Mouse (Mus musculus): Measurements from ENCODE around the gene Siah1a.

GRCm38 (mm10) chr8:86726959-86727358 is 18.8 kb downstream of the Siah1a start:
- no peak for TF ChIP-seq POLR2A (IDR thresholded peaks at IDR 0.05; ENCODE audit: insufficient read depth, low read depth, low read length)
- TF ChIP-seq CTCF (IDR thresholded peaks at IDR 0.05; ENCODE audit: insufficient read depth, low read depth, low read length) = no peak
